Mouse (Mus musculus) limb, embryonic 14.5 days (tissue): ENCODE measurements around the gene Hdac4. TPM values are rescaled to one million over a fixed set of nuclear protein-coding genes. Genes with fewer than 3 reads are reported as not detected.
A peak's percentile ranks its signal among the peaks of the same experiment; 100 is the strongest.

Source experiments
- ATAC-seq: fragments of 200-750 bp; cut with Nextera tagmentation; 2 replicates; pipeline ENCODE4 v1.8.0; 2017; ENCODE audit warnings: low read depth, moderate number of reproducible peaks, moderate TSS enrichment; ENCODE audit not compliant: low FRiP score
- DNase-seq: peaks from one replicate; pipeline ENCODE4 v3.0.0-alpha.2; 2015; ENCODE audit warnings: low spot score
- H3K27ac ChIP-seq: fragments of 300-500 bp; sonication (generic); replicated peaks from 2 replicates; pipeline ENCODE4 v1.5.1; 2014; ENCODE audit warnings: low read depth, mild to moderate bottlenecking, low read length, moderate library complexity, mixed read lengths
- H3K27me3 ChIP-seq: fragments of 300-500 bp; sonication (generic); 2 replicates; pipeline ENCODE4 v1.6.1; 2014; ENCODE audit warnings: low read length, mixed read lengths; ENCODE audit not compliant: control insufficient read depth, insufficient read depth
- H3K36me3 ChIP-seq: fragments of 300-500 bp; sonication (generic); 2 replicates; pipeline ENCODE4 v1.6.1; 2014; ENCODE audit warnings: mild to moderate bottlenecking, low read length, moderate library complexity, mixed read lengths; ENCODE audit not compliant: control insufficient read depth, insufficient read depth
- H3K4me1 ChIP-seq: fragments of 300-500 bp; sonication (generic); 2 replicates; pipeline ENCODE4 v1.6.1; 2014; ENCODE audit warnings: antibody characterized with exemption, low read length, mixed read lengths; ENCODE audit not compliant: control insufficient read depth, insufficient read depth
- H3K4me2 ChIP-seq: fragments of 300-500 bp; sonication (generic); replicated peaks from 2 replicates; pipeline ENCODE4 v1.6.1; 2014; ENCODE audit warnings: low read depth, mild to moderate bottlenecking, low read length, moderate library complexity; ENCODE audit not compliant: severe bottlenecking
- H3K4me3 ChIP-seq: fragments of 300-500 bp; sonication (generic); replicated peaks from 2 replicates; pipeline ENCODE4 v1.5.1; 2014; ENCODE audit warnings: low read length
- H3K9ac ChIP-seq: fragments of 300-500 bp; sonication (generic); 2 replicates; pipeline ENCODE4 v1.6.1; 2014; ENCODE audit warnings: mild to moderate bottlenecking, low read depth, low read length, moderate library complexity; ENCODE audit not compliant: severe bottlenecking
- H3K9me3 ChIP-seq: fragments of 300-500 bp; sonication (generic); 2 replicates; pipeline ENCODE4 v1.6.1; 2016; ENCODE audit warnings: low read length; ENCODE audit not compliant: control insufficient read depth
- POLR2A ChIP-seq: fragments of 200-500 bp; IDR thresholded peaks from 2 replicates; pipeline ENCODE4 v1.8.0; 2012; ENCODE audit warnings: inconsistent platforms, mild to moderate bottlenecking, moderate library complexity, borderline replicate concordance; ENCODE audit not compliant: insufficient read depth, insufficient read length; ENCODE audit errors: extremely low read depth
- WGBS: fragments of 180-500 bp; shearing (Covaris S2); extraction: QIAGEN DNeasy Blood & Tissue Kit; methylation state at CpG from one replicate; pipeline ENCODE4 v1.1.7; 2014; 5-methylcytosine and 5-hydroxymethylcytosine counted together
- polyA plus RNA-seq, 2 experiments: library from polyadenylated mRNA; depleted of rRNA in 1 of 2; stranded (reverse) in 1 of 2; unstranded in 1 of 2; fragments of >200 nt; fragmentation: Nextera tagmentation in 1 of 2; extraction: Ambion mirVana in 1 of 2; gene quantifications; 2 replicates each; pipeline versions ENCODE4 v1.2.1 to v1.2.3; 2012 to 2014

Hdac4 gene
- polyA plus RNA-seq, 2 experiments, result 15.2 to 25.4 TPM

- DNase-seq (peak; percentile 48), ATAC-seq (no peak)
- Histone ChIP-seq H3K4me2 (no peak overlapping the region), H3K27ac (peak overlapping the region; percentile 48; the same call in 1 of the 2 replicates), H3K36me3 (peaks cover 63% of the 10 kb centered on the region), H3K27me3 (no peaks in the 10 kb centered on the region), H3K9me3 (no peaks in the 10 kb centered on the region), H3K4me1 (peaks cover 37% of the 10 kb centered on the region), H3K4me3 (no peak overlapping the region), H3K9ac (no peak overlapping the region)
- WGBS, result 44% methylated on average over 1 of the region's 1 CpGs
- no peak for TF ChIP-seq POLR2A
Measured at GRCm38 (mm10) chr1:91962256-91962655, 233.2 kb downstream of the Hdac4 start.

- H3K4me1 ChIP-seq, result peaks cover 37% of the 10 kb centered on the region
- H3K9ac ChIP-seq, result no peak overlapping the region
- no peaks in the 10 kb centered on the region for H3K9me3 ChIP-seq
- no peak for TF ChIP-seq POLR2A
- DNase-seq, result no peak
- H3K4me2 ChIP-seq, result no peak overlapping the region
- no peak overlapping the region for H3K4me3 ChIP-seq
- ATAC-seq, result no peak
- 65% methylated on average over 8 of the region's 8 CpGs for WGBS
- peaks cover 62% of the 10 kb centered on the region for H3K36me3 ChIP-seq
- H3K27me3 ChIP-seq, result no peaks in the 10 kb centered on the region
- H3K27ac ChIP-seq, result no peak overlapping the region
Measured at GRCm38 (mm10) chr1:91961231-91961630, 234.3 kb downstream of the Hdac4 start.

- DNase-seq (no peak), ATAC-seq (no peak)
- Histone ChIP-seq H3K4me1 (peaks cover 25% of the 10 kb centered on the region), H3K9ac (no peak overlapping the region), H3K27ac (no peak overlapping the region), H3K4me3 (no peak overlapping the region), H3K36me3 (peaks cover 64% of the 10 kb centered on the region), H3K9me3 (no peaks in the 10 kb centered on the region), H3K4me2 (no peak overlapping the region), H3K27me3 (no peaks in the 10 kb centered on the region)
- no peak for TF ChIP-seq POLR2A
- 73% methylated on average over 3 of the region's 3 CpGs for WGBS
Measured at GRCm38 (mm10) chr1:91959891-91960290, 235.6 kb downstream of the Hdac4 start.

GRCm38 (mm10) chr1:91959044-91959443, 236.5 kb downstream of the Hdac4 start:
- Histone ChIP-seq H3K4me2 (no peak overlapping the region), H3K27me3 (no peaks in the 10 kb centered on the region), H3K27ac (no peak overlapping the region), H3K4me3 (no peak overlapping the region), H3K36me3 (peaks cover 63% of the 10 kb centered on the region), H3K9me3 (no peaks in the 10 kb centered on the region), H3K9ac (no peak overlapping the region), H3K4me1 (peaks cover 17% of the 10 kb centered on the region)
- no peak for TF ChIP-seq POLR2A
- ATAC-seq (no peak), DNase-seq (no peak)
- 90% methylated on average over 5 of the region's 5 CpGs for WGBS

GRCm38 (mm10) chr1:91956229-91956628, 239.3 kb downstream of the Hdac4 start:
- Histone ChIP-seq H3K4me2 (no peak overlapping the region), H3K9me3 (no peaks in the 10 kb centered on the region), H3K4me1 (no peaks in the 10 kb centered on the region), H3K27ac (no peak overlapping the region), H3K4me3 (no peak overlapping the region), H3K36me3 (peaks cover 79% of the 10 kb centered on the region), H3K9ac (no peak overlapping the region), H3K27me3 (no peaks in the 10 kb centered on the region)
- no peak for TF ChIP-seq POLR2A
- WGBS, result 83% methylated on average over 4 of the region's 4 CpGs
- DNase-seq, result no peak
- ATAC-seq, result no peak

GRCm38 (mm10) chr1:91954954-91955353, 240.5 kb downstream of the Hdac4 start:
- Histone ChIP-seq H3K4me2 (no peak overlapping the region), H3K27me3 (no peaks in the 10 kb centered on the region), H3K36me3 (peaks cover 71% of the 10 kb centered on the region), H3K9me3 (no peaks in the 10 kb centered on the region), H3K9ac (no peak overlapping the region), H3K27ac (no peak overlapping the region), H3K4me1 (no peaks in the 10 kb centered on the region), H3K4me3 (no peak overlapping the region)
- 73% methylated on average over 5 of the region's 5 CpGs for WGBS
- no peak for DNase-seq
- TF ChIP-seq POLR2A, result no peak
- no peak for ATAC-seq
